Mouse (Mus musculus): Measurements from ENCODE around the gene Gm10310. TPM values are rescaled to one million over a fixed set of nuclear protein-coding genes. Genes with fewer than 3 reads are reported as not detected.
"Not testable (repeated sequence)": the region's sequence is repeated elsewhere in the genome, so short reads cannot be mapped to it uniquely, and the experiment has no call there.

Gene Gm10310
- not detected for total RNA-seq (2021)
- polyA plus RNA-seq (2012; rRNA removed) = not detected in 2 replicates
- long read RNA-seq = 0 reads

GRCm38 (mm10) chr10:129984962-129985361 is at the start of gene Gm10310:
Gene Gm10310, minus strand, starts transcription at chr10:129985062.
- H3K4me1 ChIP-seq (ENCODE audit: control insufficient read depth, insufficient read depth, low read length); H3K27ac ChIP-seq; H3K4me3 ChIP-seq; H3K27me3 ChIP-seq (ENCODE audit: control insufficient read depth, insufficient read depth, low read length); H3K9ac ChIP-seq (ENCODE audit: low read depth, low read length); H3K79me2 ChIP-seq (replicated peaks; ENCODE audit: control insufficient read depth, insufficient read depth, low read length); intact Hi-C loops (cut with DNase I); H3K36me3 ChIP-seq (ENCODE audit: control insufficient read depth, insufficient read depth, low read length); DNase-seq: not testable (repeated sequence)
- WGBS = no CpG with 5 or more reads among the region's 1 CpGs

DNA sequence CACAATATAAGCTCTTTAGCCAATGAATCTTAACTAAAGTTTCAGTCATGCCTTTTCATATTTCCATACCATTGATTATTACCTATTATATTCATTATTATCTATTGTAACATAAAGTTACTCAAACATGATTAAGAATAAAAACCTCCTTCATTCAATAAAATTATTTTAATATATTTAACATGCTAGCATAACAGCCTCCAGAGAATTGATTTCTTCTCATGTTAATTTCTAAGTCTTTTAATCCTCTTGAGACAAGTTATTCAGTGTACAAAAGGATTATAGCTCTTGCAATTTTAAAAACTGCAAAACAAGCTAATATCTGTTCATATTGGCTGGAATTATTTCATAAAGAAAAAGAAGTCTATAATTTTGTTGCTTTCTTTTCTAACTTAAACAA is 45.2 kb upstream of the Gm10310 start, which contains the start of gene Olfr821:
Gene Olfr821, plus strand, starts transcription at position 301 of the 400 bp plus-strand sequence.
- no peak within 1 kb of the TSS for H3K4me3 ChIP-seq
- H3K27me3 ChIP-seq (ENCODE audit: control insufficient read depth, insufficient read depth, low read length) = no peaks in the 10 kb centered on the region
- TF ChIP-seq EP300 (IDR thresholded peaks at IDR 0.05; ENCODE audit: insufficient read depth, low read depth, low read length) = no peak
- no peak for TF ChIP-seq CTCF (IDR thresholded peaks at IDR 0.05)
- no peak for TF ChIP-seq POLR2A (IDR thresholded peaks at IDR 0.05; ENCODE audit: insufficient read depth, low read depth, low read length)
- no peak for DNase-seq
- intact Hi-C loops (cut with DNase I) = no loop called here
- no peak within 1 kb of the TSS for H3K9ac ChIP-seq (ENCODE audit: low read depth, low read length)
- no peaks in the 10 kb centered on the region for H3K79me2 ChIP-seq (replicated peaks; ENCODE audit: control insufficient read depth, insufficient read depth, low read length)
- no peak within 1 kb of the TSS for H3K27ac ChIP-seq
- no peaks in the 10 kb centered on the region for H3K36me3 ChIP-seq (ENCODE audit: control insufficient read depth, insufficient read depth, low read length)
- no peaks in the 10 kb centered on the region for H3K4me1 ChIP-seq (ENCODE audit: control insufficient read depth, insufficient read depth, low read length)

DNA sequence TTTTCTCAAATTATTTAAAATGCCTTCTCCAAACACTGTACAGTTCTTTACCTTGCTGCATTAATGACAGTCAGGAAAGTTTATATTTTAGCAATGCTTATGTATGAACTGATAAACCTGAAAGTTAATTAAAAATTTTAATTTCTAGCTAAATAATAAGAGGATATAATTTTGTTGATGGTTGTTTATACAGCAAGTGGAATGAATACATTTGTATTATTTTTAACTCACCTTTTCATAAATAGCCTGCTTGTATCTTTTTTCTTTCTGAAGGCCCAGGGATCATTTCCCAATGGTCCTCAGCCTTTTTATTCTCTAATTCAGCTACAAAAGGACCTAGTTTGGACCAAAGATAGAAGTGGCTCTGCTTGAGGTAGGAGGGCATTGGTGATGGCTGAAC is 27.5 kb upstream of the Gm10310 start, which contains the start of gene Olfr820:
Gene Olfr820, plus strand, starts transcription at position 301 of the 400 bp plus-strand sequence.
- Histone ChIP-seq H3K4me3 (no peak within 1 kb of the TSS), H3K36me3 (ENCODE audit: control insufficient read depth, insufficient read depth, low read length) (no peaks in the 10 kb centered on the region), H3K79me2 (replicated peaks; ENCODE audit: control insufficient read depth, insufficient read depth, low read length) (no peaks in the 10 kb centered on the region), H3K4me1 (ENCODE audit: control insufficient read depth, insufficient read depth, low read length) (no peaks in the 10 kb centered on the region), H3K27me3 (ENCODE audit: control insufficient read depth, insufficient read depth, low read length) (no peaks in the 10 kb centered on the region), H3K27ac (no peak within 1 kb of the TSS), H3K9ac (ENCODE audit: low read depth, low read length) (no peak within 1 kb of the TSS)
- TF ChIP-seq POLR2A (IDR thresholded peaks at IDR 0.05; ENCODE audit: insufficient read depth, low read depth, low read length) (no peak), CTCF (IDR thresholded peaks at IDR 0.05) (no peak), EP300 (IDR thresholded peaks at IDR 0.05; ENCODE audit: insufficient read depth, low read depth, low read length) (no peak)
- intact Hi-C loops (cut with DNase I) = no loop called here
- no peak for DNase-seq

GRCm38 (mm10) chr10:130005366-130005765 is 20.5 kb upstream of the Gm10310 start:
- intact Hi-C loops (cut with DNase I); H3K27me3 ChIP-seq (ENCODE audit: control insufficient read depth, insufficient read depth, low read length): not testable (repeated sequence)
- WGBS = 79% methylated on average over 4 of the region's 4 CpGs

DNA sequence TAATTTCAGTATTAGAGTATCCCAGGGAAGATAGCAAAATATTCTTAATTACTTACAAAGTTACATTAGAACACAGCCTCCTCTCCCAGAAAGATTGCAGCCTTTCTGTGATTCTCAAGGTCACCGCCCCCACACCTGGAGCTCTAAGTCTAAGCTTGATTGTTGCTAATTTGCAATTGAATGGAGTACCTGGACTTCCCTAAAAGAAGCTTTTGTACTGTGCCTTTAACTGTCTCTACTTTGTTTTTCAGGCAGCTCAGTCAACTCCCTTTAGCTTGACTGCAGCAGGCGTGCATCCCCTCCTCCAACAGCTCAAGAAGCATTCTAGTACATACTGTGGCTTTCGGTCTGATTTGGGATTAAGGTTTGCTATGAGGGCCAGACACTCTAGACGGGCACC is 19.2 kb upstream of the Gm10310 start:
- H3K4me3 ChIP-seq; H3K9ac ChIP-seq (ENCODE audit: low read depth, low read length); DNase-seq; H3K4me1 ChIP-seq (ENCODE audit: control insufficient read depth, insufficient read depth, low read length); H3K27ac ChIP-seq; intact Hi-C loops (cut with DNase I); H3K36me3 ChIP-seq (ENCODE audit: control insufficient read depth, insufficient read depth, low read length); H3K27me3 ChIP-seq (ENCODE audit: control insufficient read depth, insufficient read depth, low read length); H3K79me2 ChIP-seq (replicated peaks; ENCODE audit: control insufficient read depth, insufficient read depth, low read length): not testable (repeated sequence)
- WGBS = 78% methylated on average over 4 of the region's 4 CpGs

More at GRCm38 (mm10) chr10:130005366-130005765, 20.5 kb upstream of the Gm10310 start:
- not testable (repeated sequence) for H3K79me2 ChIP-seq (replicated peaks; ENCODE audit: control insufficient read depth, insufficient read depth, low read length); H3K4me1 ChIP-seq (ENCODE audit: control insufficient read depth, insufficient read depth, low read length); H3K27ac ChIP-seq; H3K9ac ChIP-seq (ENCODE audit: low read depth, low read length); DNase-seq; H3K36me3 ChIP-seq (ENCODE audit: control insufficient read depth, insufficient read depth, low read length); H3K4me3 ChIP-seq

- intact Hi-C loops (cut with DNase I); H3K27me3 ChIP-seq (ENCODE audit: control insufficient read depth, insufficient read depth, low read length); H3K79me2 ChIP-seq (replicated peaks; ENCODE audit: control insufficient read depth, insufficient read depth, low read length); H3K36me3 ChIP-seq (ENCODE audit: control insufficient read depth, insufficient read depth, low read length); H3K9ac ChIP-seq (ENCODE audit: low read depth, low read length); DNase-seq; H3K4me3 ChIP-seq; H3K27ac ChIP-seq; H3K4me1 ChIP-seq (ENCODE audit: control insufficient read depth, insufficient read depth, low read length): not testable (repeated sequence)
- WGBS = no CpG with 5 or more reads among the region's 3 CpGs
Observed at GRCm38 (mm10) chr10:129981867-129982266, 3.0 kb downstream of the Gm10310 start.

DNA sequence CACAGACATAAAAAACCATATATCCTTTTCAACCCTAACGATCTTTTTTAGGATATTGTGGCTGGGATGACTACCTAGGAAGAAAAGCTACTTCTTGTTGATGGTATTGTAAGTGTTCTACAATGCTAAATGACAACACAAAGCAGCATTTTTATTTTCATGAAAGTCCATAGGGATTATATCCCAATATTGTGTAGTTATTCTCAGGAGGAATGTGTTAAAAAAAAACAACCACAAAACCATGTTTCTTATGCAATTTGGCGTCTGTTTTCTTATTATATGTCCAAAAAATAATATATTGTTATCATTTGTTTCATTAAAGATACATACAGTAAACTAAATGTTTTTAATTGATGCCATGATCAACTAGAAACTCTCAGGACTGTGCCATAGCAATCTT is 8.8 kb downstream of the Gm10310 start, which contains the start of gene Olfr247:
Gene Olfr247, minus strand, starts transcription at position 101 of the 400 bp plus-strand sequence.
- H3K9ac ChIP-seq (ENCODE audit: low read depth, low read length); H3K79me2 ChIP-seq (replicated peaks; ENCODE audit: control insufficient read depth, insufficient read depth, low read length); intact Hi-C loops (cut with DNase I); H3K27ac ChIP-seq; H3K4me1 ChIP-seq (ENCODE audit: control insufficient read depth, insufficient read depth, low read length); H3K4me3 ChIP-seq; DNase-seq; H3K36me3 ChIP-seq (ENCODE audit: control insufficient read depth, insufficient read depth, low read length); H3K27me3 ChIP-seq (ENCODE audit: control insufficient read depth, insufficient read depth, low read length): not testable (repeated sequence)
- no CpG with 5 or more reads among the region's 2 CpGs for WGBS

DNA sequence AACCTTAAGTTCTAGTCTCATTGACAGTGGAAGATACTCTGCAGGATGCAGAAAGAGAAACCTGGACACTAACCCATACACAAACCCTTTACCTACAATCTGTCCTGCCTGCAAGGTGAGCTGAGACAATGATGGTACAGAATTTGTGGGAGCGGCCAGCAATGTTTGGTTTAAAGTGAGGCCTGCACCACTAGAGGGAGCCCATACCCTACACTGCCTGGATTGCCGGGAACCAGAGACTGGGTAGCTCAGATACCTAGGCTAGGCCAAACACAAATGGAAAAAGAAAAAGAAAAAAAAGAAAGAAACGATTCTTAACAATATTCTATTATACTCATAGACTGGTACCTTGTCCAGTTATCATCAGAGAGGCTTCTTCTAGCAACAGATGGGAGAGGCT is 11.9 kb downstream of the Gm10310 start:
- H3K27ac ChIP-seq; H3K36me3 ChIP-seq (ENCODE audit: control insufficient read depth, insufficient read depth, low read length); H3K9ac ChIP-seq (ENCODE audit: low read depth, low read length); DNase-seq; H3K79me2 ChIP-seq (replicated peaks; ENCODE audit: control insufficient read depth, insufficient read depth, low read length); H3K4me1 ChIP-seq (ENCODE audit: control insufficient read depth, insufficient read depth, low read length); H3K27me3 ChIP-seq (ENCODE audit: control insufficient read depth, insufficient read depth, low read length); intact Hi-C loops (cut with DNase I); H3K4me3 ChIP-seq: not testable (repeated sequence)
- no CpG with 5 or more reads among the region's 3 CpGs for WGBS

GRCm38 (mm10) chr10:129967166-129967565 is 17.7 kb downstream of the Gm10310 start, which contains the start of gene Olfr819:
Gene Olfr819, minus strand, starts transcription at chr10:129967266.
- H3K27ac ChIP-seq; H3K9ac ChIP-seq (ENCODE audit: low read depth, low read length); DNase-seq; H3K79me2 ChIP-seq (replicated peaks; ENCODE audit: control insufficient read depth, insufficient read depth, low read length); H3K36me3 ChIP-seq (ENCODE audit: control insufficient read depth, insufficient read depth, low read length); intact Hi-C loops (cut with DNase I); H3K27me3 ChIP-seq (ENCODE audit: control insufficient read depth, insufficient read depth, low read length); H3K4me1 ChIP-seq (ENCODE audit: control insufficient read depth, insufficient read depth, low read length); H3K4me3 ChIP-seq: not testable (repeated sequence)
- WGBS = 52% methylated on average over 2 of the region's 2 CpGs

GRCm38 (mm10) chr10:129966232-129966631 is 18.6 kb downstream of the Gm10310 start:
- H3K36me3 ChIP-seq (ENCODE audit: control insufficient read depth, insufficient read depth, low read length); intact Hi-C loops (cut with DNase I); H3K27me3 ChIP-seq (ENCODE audit: control insufficient read depth, insufficient read depth, low read length); H3K4me3 ChIP-seq; H3K4me1 ChIP-seq (ENCODE audit: control insufficient read depth, insufficient read depth, low read length); H3K9ac ChIP-seq (ENCODE audit: low read depth, low read length); H3K79me2 ChIP-seq (replicated peaks; ENCODE audit: control insufficient read depth, insufficient read depth, low read length); H3K27ac ChIP-seq; DNase-seq: not testable (repeated sequence)
- 93% methylated on average over 2 of the region's 3 CpGs for WGBS
